Mouse (Mus musculus) CD4-positive helper T cell, adult 2 months (primary cell): ENCODE results near the gene Jchain.
"Not testable (repeated sequence)": the region's sequence is repeated elsewhere in the genome, so short reads cannot be mapped to it uniquely, and the experiment has no call there.

ENCODE experiments used
- DNase-seq: peaks from one replicate; pipeline ENCODE4 v3.0.0-alpha.2; 2012; ENCODE audit warnings: low read depth, missing footprints, low spot score

Jchain gene

DNA sequence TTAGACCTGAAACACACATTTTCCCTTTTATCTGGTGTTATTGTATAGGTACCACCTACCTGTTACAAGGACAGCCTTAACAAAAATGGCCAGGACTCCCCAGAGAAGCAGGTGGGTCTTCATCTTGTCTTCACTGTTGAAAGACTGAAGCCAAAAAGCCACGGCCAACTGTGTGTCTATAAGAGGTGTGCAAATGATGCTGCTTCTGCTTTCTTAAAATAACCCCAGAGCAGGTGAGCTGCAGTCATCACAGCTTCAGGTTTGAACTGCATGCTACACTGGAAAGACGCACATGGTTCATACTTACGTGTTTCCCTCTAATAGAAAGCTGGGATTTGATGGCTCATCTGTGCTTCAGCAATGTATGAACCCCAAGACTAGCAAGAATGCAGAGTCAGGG is at the start of gene Jchain:
TSS of gene Jchain (minus strand) at position 235 of the 400 bp plus-strand sequence.
- DNase-seq: no peak

GRCm38 (mm10) chr5:88575506-88576338 is 48.0 kb upstream of the Jchain start:
- no peak for DNase-seq

DNA sequence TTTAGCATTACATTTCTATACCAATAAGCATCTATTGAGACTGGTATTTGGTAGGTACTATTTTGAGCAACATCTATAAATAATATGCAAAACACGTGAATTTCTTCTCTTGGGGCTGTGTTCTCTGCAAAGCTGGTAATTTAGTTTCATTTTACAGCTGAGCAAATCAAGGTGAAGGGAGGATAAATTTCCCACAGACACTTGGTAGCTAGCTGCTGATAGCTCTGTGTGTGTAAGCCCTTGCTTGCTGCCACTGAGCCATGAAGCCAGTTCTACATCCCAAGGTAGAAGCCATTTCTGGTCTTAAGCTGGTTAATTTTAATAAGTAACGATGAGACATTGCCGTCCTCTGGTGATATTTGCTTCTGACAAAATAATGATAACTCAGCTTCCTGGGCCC is 47.1 kb upstream of the Jchain start:
- DNase-seq: no peak

GRCm38 (mm10) chr5:88569541-88569940 is 41.9 kb upstream of the Jchain start:
- DNase-seq: no peak

- no peak for DNase-seq
Measured at GRCm38 (mm10) chr5:88566034-88566841, 38.5 kb upstream of the Jchain start.

DNA sequence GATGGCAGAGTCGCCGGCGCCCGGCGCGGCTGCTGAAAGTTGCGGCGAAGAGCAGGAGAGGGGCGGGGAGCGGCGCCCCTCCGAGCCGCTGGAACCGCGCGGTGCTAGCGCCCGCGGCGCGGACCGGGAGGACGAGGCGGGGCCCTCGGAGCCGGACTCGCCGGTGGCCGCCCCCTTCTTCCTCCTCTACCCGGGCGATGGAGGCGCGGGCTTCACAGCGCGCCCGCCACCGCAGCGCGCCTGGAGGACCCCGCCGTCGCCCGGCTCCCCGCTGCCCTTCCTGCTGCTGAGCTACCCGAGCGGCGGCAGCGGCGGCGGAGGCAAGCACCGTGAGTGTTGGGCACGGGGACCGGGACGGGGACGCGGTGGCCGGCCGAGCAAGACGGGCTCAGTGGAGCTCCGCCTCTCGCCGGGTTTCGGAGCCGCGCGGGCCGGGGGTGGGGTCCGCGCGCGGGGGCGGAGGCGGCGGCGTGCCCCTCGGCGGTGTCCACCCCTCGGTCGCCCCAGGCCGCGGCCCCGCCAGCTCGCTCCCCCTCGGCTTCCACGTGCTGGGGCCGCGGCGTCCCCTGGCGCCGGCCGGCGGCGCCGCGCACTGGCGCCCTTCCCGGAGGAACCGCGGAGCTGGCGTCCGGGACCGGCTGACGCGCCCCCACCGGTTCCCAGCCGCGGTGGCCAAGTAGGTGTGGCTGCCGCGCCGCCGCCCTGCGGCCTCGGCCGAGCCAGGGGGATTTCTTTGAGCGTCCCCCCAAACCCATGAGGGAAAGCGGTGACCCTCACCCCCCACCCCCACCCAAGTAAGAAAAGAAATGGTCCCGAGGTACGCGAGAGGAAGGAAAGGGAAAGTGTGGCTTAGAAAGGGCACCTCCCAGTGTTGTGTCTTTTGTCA is 37.7 kb upstream of the Jchain start:
- DNase-seq: peak; percentile 54

DNA sequence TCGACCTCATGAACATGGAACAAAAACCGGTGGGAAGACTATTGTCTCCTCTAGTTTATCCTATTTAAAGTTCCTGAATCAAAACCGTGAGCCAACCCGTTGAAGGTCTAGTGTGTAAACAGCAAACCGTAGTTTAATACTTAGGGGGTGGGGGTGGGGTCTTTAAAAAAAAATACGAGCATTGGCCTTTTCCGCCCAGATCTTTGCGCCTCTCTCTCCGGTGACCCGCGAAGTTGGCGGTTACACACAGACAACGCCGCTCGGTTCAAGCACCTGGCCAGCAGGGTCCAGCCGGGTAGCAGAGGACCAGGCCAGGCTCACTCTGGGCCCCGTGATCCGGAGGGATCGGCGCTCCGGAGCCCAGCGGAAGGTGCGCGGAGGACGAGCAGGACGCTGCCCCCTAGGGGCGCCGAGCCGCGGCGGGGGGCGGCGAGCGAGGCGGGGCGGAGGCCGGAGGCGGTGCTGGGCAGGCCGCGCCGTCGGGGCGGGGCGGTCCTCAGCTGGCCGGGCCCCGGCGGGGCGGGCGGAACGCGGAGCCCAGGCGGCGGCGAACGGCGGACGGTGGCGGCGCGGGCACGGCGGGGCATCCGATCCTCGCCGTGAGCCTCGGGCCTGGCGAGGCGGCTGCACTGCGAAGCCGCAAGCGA is 36.9 kb upstream of the Jchain start, which contains the start of gene Rufy3:
TSS of gene Rufy3 (plus strand) at position 540 of the 647 bp plus-strand sequence.
- peak; percentile 78 for DNase-seq

DNA sequence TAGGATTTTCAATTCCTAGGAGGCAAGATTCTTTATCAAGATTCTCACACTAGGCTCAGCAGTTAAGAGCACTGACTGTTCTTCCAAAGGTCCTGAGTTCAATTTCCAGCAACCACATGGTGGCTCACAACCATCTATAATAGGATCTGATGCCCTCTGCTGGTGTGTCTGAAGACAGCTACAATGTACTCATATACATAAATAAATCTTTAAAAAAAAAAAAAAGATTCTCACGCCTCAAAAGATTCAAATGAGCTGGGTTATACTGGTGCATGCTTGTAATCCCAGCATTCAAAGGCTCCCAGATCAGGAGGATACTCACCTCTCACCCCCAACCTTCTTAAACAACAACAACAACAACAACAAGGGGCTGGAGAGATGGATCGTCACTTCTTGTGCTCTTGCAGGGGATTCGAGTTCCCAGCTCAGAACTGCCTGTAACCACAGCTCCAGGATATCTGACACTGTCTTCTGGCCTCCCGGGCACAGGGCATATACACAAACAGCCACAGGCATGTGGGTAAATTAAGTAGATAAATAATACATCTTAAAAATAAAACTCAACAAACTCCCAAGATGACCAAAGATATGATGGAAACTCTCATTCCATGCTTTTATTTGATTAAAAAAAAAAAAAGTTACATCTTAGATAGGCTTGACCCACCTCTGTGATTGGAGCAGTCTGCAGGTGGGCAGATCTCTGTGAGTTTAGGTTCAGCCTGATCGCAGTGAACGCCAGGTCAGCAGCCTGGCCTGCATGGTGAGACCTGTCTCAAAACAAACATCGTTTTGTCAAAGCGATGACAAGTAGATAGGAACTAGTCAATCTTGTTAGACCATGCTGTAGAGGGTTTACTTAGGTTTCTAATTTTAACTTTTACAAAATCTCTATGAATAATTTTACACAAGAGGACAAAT is 35.4 kb upstream of the Jchain start:
- DNase-seq: no peak

DNA sequence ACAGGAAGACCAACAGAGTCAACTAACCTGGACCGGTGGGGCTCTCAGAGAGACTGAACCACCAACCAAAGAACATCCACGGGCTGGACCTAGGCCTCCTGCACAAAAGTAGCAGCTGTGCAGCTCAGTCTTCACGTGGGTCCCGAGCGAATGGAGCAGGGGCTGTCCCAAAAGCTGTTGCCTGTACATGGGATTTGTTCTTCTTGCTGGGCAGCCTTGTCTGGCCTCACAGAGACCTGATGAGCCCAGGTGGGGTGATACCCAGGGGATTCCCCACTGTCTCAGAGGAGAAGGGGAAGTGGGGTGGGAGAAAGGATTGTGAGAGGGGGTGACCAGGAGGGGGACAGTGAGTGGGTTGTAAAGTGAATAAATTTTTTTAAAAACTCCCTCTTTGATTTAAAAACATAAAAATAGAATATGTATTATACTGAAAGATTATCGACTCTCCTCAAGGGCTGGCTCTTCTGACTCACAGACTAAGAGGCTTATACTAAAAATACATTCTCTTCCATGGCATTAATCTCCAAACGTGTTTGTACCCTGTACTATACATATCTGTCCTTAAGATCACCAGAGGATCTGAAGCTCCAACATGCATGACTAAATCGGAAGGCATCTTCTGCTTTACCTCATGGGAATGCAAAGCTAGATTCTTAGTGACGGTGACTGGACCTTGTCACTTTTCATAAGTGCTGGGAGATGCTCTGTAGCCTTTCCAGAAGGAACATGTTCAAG is 33.6 kb upstream of the Jchain start:
- no peak for DNase-seq

DNA sequence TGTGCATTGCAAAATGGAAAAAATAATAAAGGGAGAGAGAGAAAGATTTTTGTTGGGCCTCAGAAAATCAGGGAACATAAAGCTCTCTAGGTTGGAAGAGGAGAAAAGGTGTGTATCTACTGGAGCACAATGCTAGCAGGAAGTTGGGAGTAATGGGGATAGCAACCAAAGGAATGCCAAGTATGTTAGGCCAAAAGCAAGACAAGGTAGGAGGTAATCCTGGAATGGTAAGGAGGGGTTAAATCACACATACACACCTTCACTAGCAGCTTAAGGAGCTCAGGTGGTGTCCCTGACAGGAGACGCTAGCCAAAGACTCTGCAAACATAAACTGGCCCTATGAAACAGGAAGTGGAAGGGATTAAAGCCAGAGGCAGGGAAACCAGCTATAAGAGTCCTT is 31.3 kb upstream of the Jchain start:
- no peak for DNase-seq

- peak; percentile 99 for DNase-seq
Measured at GRCm38 (mm10) chr5:88554086-88554886, 26.6 kb upstream of the Jchain start, which contains the start of gene Utp3. Gene Utp3 (plus strand): TSS chr5:88554462.

DNA sequence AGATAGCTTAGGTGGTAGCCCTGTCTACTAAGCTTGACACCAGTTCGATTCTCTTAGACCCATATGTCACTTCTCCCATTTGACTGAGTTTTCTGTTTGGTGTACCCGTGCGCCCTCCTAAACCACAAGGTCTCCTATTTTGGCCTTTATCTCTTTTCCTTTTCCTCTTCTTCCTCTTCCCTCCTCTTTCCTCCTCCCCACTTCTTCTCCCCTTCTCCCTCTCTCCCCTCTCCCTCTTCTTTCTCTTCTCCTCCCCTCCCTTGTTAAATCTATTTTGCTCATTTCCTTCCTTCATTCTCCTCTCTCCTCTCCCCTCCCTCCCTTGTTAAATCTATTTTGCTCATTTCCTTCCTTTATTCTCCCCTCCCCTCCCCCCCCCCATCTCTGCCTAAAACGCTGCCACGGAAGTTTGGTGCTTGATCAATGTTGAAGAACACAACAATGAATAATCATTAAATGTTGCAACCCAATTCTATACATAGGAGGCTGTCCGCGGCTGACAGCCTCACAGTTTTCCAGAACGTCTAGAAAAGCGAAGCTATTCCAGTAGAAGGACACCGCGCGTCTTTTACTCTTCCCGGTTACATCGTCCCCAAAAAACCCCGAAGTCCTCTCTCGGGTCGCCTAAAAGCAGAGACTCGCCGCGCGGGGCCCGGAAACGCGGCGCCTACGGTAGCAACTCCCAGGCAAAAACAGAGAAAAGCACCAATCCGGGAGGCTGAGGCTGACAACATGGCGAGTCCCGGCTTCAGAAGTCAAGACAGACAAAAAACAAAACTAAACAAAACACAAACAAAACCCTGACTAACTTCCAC is 25.8 kb upstream of the Jchain start:
- DNase-seq: peak; percentile 79

DNA sequence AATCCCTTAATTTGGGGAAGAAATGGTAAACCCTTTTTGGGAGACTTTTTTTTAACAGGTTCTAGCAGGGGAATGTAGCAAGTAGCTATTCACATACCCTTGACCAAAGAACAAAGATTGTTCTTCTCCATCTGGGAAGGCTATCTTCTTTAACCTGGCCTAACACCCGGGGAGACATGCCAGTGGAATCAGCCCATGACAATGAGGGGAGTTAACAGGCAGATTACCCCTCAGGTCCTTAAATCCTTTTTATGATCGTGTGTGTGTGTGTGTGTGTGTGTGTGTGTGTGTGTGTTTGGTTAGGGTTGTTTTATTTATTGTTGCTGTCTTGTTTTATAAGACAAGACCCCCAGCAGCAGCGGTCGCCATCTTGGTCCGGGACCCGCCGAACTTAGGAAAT is 17.8 kb upstream of the Jchain start:
- no peak for DNase-seq

GRCm38 (mm10) chr5:88544411-88544810 is 16.7 kb upstream of the Jchain start:
- DNase-seq: not testable (repeated sequence)

DNA sequence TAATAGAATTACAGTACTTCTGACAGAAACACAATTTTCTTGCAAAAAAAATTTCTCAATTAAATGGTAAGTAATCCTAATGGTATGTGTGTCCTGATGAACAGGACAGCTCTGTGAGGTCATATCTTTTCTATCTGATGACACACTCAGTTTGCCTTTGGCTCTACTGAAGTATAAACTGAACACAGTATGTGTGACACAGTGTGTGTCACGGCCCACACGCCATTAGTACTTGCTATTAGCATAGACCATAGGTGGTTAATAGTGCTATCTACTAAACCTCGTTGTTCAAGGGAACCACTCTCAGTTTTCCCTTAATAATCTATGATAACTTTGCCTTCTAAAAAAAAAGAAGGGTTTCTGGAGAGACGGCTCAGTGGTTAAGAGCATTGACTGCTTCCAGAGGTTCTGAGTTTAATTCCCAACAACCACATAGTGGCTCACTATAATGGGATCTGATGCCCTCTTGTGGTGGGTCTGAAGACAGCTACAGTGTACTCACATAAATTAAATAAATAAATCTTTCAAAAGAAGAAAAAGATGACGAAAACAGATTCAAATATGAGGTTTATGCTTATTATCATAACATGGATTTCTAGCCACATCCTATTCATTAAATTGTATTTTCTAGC is 15.1 kb upstream of the Jchain start:
- DNase-seq: peak; percentile 38

DNA sequence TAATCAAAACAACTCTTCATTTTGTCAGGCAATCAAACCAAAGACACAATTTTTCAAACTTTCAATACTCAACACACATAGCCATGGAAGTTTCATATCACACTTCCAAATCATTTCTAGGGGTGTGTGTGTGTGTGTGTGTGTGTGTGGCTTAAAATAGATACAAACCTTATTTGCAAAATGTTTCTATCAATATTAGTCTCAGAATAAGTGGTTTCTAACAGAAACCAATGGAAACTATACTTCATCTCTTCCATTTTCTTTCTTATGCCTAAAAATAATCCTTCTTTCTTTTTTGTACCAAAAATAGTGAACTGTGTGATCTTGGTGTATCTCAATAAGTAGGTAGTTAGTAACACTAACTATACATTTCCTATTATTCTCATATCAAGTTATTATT is 13.2 kb upstream of the Jchain start:
- DNase-seq: no peak

DNA sequence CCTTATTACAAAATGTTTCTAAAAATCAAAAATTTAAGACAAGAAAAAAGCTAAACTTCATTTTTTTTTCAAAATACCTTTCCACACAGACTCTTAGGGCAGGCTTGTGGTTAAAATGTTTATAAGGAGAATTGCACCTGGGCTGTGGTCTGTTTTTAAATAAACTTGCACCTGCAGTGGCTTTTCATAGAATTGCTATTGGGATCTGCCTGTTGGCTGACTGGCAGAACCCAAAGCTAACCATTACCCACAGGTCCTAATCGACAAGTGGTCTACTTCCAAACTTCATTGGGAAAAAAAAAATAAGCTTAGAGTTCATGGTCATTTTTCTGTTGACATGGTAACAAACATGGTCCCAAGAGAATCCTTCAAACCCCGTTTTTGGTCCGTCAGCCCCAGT is 7.0 kb upstream of the Jchain start:
- DNase-seq: no peak
